Mouse (Mus musculus): ENCODE measurements at regions not wholly inside any gene's neighbourhood (a gene's known extent, or its start where the extent isn't known, plus 50 kb on each side); places are given as distances from the start of the nearest gene placed in this dataset.

DNA sequence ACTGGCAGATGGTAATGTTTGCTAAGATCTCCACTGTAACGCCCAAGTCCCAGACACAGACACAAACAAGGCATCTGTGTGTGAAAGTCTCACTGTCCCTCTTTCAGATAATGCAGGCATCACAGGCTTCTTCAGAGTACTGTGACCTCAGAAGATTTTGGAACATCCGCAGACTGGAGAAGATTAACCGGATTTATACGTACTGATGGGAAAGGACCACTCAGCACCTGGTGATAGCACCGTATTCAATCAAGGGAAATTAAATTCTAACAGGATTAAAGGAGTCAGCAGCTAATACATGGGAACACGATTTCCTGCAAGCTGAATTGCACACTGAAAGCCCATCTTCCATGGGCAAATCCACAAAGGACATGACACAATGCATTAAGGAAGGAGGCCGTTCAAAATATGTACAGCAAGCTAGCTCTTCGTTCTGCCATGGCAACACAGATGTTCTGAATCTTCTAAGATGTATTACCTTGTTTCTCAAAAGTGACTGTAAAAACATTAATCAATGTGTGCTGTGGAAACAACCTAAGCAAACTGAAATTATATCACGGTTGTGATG lies 510.0 kb downstream of the Btbd3 start:
- TF ChIP-seq CTCF (IDR thresholded peaks at IDR 0.05; ENCODE audit: low read depth, low read length) = no peak
- TF ChIP-seq GATA1 (IDR thresholded peaks at IDR 0.05; ENCODE audit: borderline replicate concordance, low read length) = no peak
- TF ChIP-seq TAL1 (conservative IDR thresholded peaks at IDR 0.05; ENCODE audit: low read depth, low read length) = no peak

Measured in G1E (cell line).